Mouse (Mus musculus) hindbrain, embryonic 11.5 days (tissue): Measurements from ENCODE around the gene Pde9a. TPM values are rescaled to one million over a fixed set of nuclear protein-coding genes. Genes with fewer than 3 reads are reported as not detected.

Experiments used
- ATAC-seq: fragments of 200-750 bp; cut with Nextera tagmentation; 2 replicates; pipeline ENCODE4 v1.8.0; 2017; ENCODE audit warnings: mild to moderate bottlenecking, moderate TSS enrichment, moderate library complexity; ENCODE audit not compliant: low FRiP score
- DNase-seq: peaks from one replicate; pipeline ENCODE4 v3.0.0-alpha.2; 2015; ENCODE audit warnings: low spot score
- H3K27ac ChIP-seq: fragments of 300-500 bp; sonication (generic); 2 replicates; pipeline ENCODE4 v1.5.1; 2014; ENCODE audit warnings: mild to moderate bottlenecking, low read depth, low read length
- H3K27me3 ChIP-seq: fragments of 300-500 bp; sonication (generic); 2 replicates; pipeline ENCODE4 v1.6.1; 2014; ENCODE audit warnings: mild to moderate bottlenecking, low read length, moderate library complexity, mixed read lengths; ENCODE audit not compliant: control insufficient read depth, insufficient read depth
- H3K36me3 ChIP-seq: fragments of 300-500 bp; sonication (generic); 2 replicates; pipeline ENCODE4 v1.6.1; 2014; ENCODE audit warnings: mild to moderate bottlenecking, low read length, moderate library complexity, mixed read lengths; ENCODE audit not compliant: control insufficient read depth, insufficient read depth
- H3K4me1 ChIP-seq: fragments of 300-500 bp; sonication (generic); replicated peaks from 2 replicates; pipeline ENCODE4 v1.6.1; 2014; ENCODE audit warnings: low read length, mixed read lengths; ENCODE audit not compliant: control insufficient read depth, insufficient read depth
- H3K4me2 ChIP-seq: fragments of 300-500 bp; sonication (generic); replicated peaks from 2 replicates; pipeline ENCODE4 v1.6.1; 2014; ENCODE audit warnings: mild to moderate bottlenecking, low read depth, low read length
- H3K4me3 ChIP-seq: fragments of 300-500 bp; sonication (generic); 2 replicates; pipeline ENCODE4 v1.5.1; 2014; ENCODE audit warnings: low read depth, low read length
- H3K9ac ChIP-seq: fragments of 300-500 bp; sonication (generic); 2 replicates; pipeline ENCODE4 v1.6.1; 2014; ENCODE audit warnings: low read depth, low read length
- H3K9me3 ChIP-seq: fragments of 300-500 bp; sonication (generic); 2 replicates; pipeline ENCODE4 v1.6.1; 2016; ENCODE audit warnings: low read length; ENCODE audit not compliant: control insufficient read depth
- WGBS: fragments of 180-500 bp; shearing (Covaris S2); extraction: QIAGEN DNeasy Blood & Tissue Kit; methylation state at CpG from one replicate; pipeline ENCODE4 v1.1.7; 2014; 5-methylcytosine and 5-hydroxymethylcytosine counted together
- polyA plus RNA-seq: library from polyadenylated mRNA; unstranded; fragments of >200 nt; fragmentation: Nextera tagmentation; extraction: Ambion mirVana; gene quantifications from 2 replicates; pipeline ENCODE4 v1.2.1, GENCODE M21; 2014

Pde9a gene
- polyA plus RNA-seq: 27.9 and 29.0 TPM in 2 replicates

- ATAC-seq: peak; percentile 86
- 1% methylated on average over 38 of the region's 56 CpGs for WGBS
- Histone ChIP-seq H3K9ac (peak within 1 kb of the TSS; percentile 85), H3K4me3 (peak within 1 kb of the TSS; percentile 81), H3K27ac (peak within 1 kb of the TSS; percentile 68; the same call in 1 of the 2 replicates), H3K4me1 (peaks cover 8% of the 10 kb centered on the region), H3K9me3 (no peaks in the 10 kb centered on the region), H3K4me2 (peak within 1 kb of the TSS; percentile 92), H3K27me3 (no peaks in the 10 kb centered on the region), H3K36me3 (no peaks in the 10 kb centered on the region)
- peak; percentile 86 for DNase-seq
These were observed at the start of gene Pde9a for GRCm38 (mm10) chr17:31385671-31386665. Gene Pde9a, plus strand, starts transcription at chr17:31386210.

GRCm38 (mm10) chr17:31339769-31340168, 46.2 kb upstream of the Pde9a start:
- no peak overlapping the region for H3K9ac ChIP-seq

GRCm38 (mm10) chr17:31342191-31342590, 43.8 kb upstream of the Pde9a start:
- peak; percentile 25 for DNase-seq
- no peaks in the 10 kb centered on the region for H3K36me3 ChIP-seq
- no peaks in the 10 kb centered on the region for H3K9me3 ChIP-seq
- H3K27me3 ChIP-seq: no peaks in the 10 kb centered on the region
- ATAC-seq: no peak
- H3K27ac ChIP-seq: no peak overlapping the region
- no peak overlapping the region for H3K4me3 ChIP-seq
- no peaks in the 10 kb centered on the region for H3K4me1 ChIP-seq
- no peak overlapping the region for H3K9ac ChIP-seq
- WGBS: 66% methylated on average over 6 of the region's 6 CpGs
- H3K4me2 ChIP-seq: no peak overlapping the region

More at GRCm38 (mm10) chr17:31339769-31340168, 46.2 kb upstream of the Pde9a start:
- Histone ChIP-seq H3K27ac (no peak overlapping the region), H3K4me3 (no peak overlapping the region), H3K36me3 (no peaks in the 10 kb centered on the region), H3K9me3 (no peaks in the 10 kb centered on the region), H3K4me2 (no peak overlapping the region), H3K4me1 (no peaks in the 10 kb centered on the region), H3K27me3 (no peaks in the 10 kb centered on the region)
- no peak for DNase-seq
- no peak for ATAC-seq
- 84% methylated on average over 2 of the region's 2 CpGs for WGBS

- Histone ChIP-seq H3K9me3 (no peaks in the 10 kb centered on the region), H3K36me3 (no peaks in the 10 kb centered on the region), H3K4me1 (no peaks in the 10 kb centered on the region), H3K27ac (no peak overlapping the region), H3K4me3 (no peak overlapping the region), H3K27me3 (no peaks in the 10 kb centered on the region), H3K4me2 (no peak overlapping the region), H3K9ac (no peak overlapping the region)
- no peak for ATAC-seq
- peak; percentile 87 for DNase-seq
- WGBS: 46% methylated on average over 5 of the region's 5 CpGs
These were observed 41.7 kb upstream of the Pde9a start for GRCm38 (mm10) chr17:31344172-31344801.

- Histone ChIP-seq H3K4me3 (no peak overlapping the region), H3K4me1 (no peaks in the 10 kb centered on the region), H3K27ac (no peak overlapping the region), H3K36me3 (no peaks in the 10 kb centered on the region), H3K9ac (no peak overlapping the region), H3K4me2 (no peak overlapping the region), H3K9me3 (no peaks in the 10 kb centered on the region), H3K27me3 (no peaks in the 10 kb centered on the region)
- ATAC-seq (no peak), DNase-seq (no peak)
- WGBS: 81% methylated on average over 3 of the region's 3 CpGs
These were observed 41.2 kb upstream of the Pde9a start for GRCm38 (mm10) chr17:31344816-31345215.

- WGBS: 84% methylated on average over 5 of the region's 5 CpGs
- DNase-seq (no peak), ATAC-seq (no peak)
- Histone ChIP-seq H3K4me1 (no peaks in the 10 kb centered on the region), H3K9me3 (no peaks in the 10 kb centered on the region), H3K9ac (no peak overlapping the region), H3K27ac (no peak overlapping the region), H3K27me3 (no peaks in the 10 kb centered on the region), H3K4me2 (no peak overlapping the region), H3K36me3 (no peaks in the 10 kb centered on the region), H3K4me3 (no peak overlapping the region)
These were observed 37.9 kb upstream of the Pde9a start for GRCm38 (mm10) chr17:31348129-31348528.

- Histone ChIP-seq H3K4me2 (no peak overlapping the region), H3K4me1 (no peaks in the 10 kb centered on the region), H3K9me3 (no peaks in the 10 kb centered on the region), H3K9ac (no peak overlapping the region), H3K27me3 (no peaks in the 10 kb centered on the region), H3K36me3 (no peaks in the 10 kb centered on the region), H3K27ac (no peak overlapping the region), H3K4me3 (no peak overlapping the region)
- ATAC-seq: no peak
- no peak for DNase-seq
- 83% methylated on average over 12 of the region's 12 CpGs for WGBS
These were observed 36.6 kb upstream of the Pde9a start for GRCm38 (mm10) chr17:31349388-31349787.

- Histone ChIP-seq H3K27ac (no peak overlapping the region), H3K9me3 (no peaks in the 10 kb centered on the region), H3K4me2 (no peak overlapping the region), H3K4me3 (no peak overlapping the region), H3K27me3 (no peaks in the 10 kb centered on the region), H3K9ac (no peak overlapping the region), H3K4me1 (no peaks in the 10 kb centered on the region), H3K36me3 (no peaks in the 10 kb centered on the region)
- DNase-seq (no peak), ATAC-seq (no peak)
- WGBS: 63% methylated on average over 8 of the region's 8 CpGs
These were observed 34.0 kb upstream of the Pde9a start for GRCm38 (mm10) chr17:31351984-31352383.
